Mouse (Mus musculus): ENCODE data around the gene Tbc1d2b.

The Tbc1d2b gene

GRCm38 (mm10) chr9:90173330-90173729 is 97.3 kb downstream of the Tbc1d2b start:
- in situ Hi-C loops (cut with MseI, MboI) = no loop called here

DNA sequence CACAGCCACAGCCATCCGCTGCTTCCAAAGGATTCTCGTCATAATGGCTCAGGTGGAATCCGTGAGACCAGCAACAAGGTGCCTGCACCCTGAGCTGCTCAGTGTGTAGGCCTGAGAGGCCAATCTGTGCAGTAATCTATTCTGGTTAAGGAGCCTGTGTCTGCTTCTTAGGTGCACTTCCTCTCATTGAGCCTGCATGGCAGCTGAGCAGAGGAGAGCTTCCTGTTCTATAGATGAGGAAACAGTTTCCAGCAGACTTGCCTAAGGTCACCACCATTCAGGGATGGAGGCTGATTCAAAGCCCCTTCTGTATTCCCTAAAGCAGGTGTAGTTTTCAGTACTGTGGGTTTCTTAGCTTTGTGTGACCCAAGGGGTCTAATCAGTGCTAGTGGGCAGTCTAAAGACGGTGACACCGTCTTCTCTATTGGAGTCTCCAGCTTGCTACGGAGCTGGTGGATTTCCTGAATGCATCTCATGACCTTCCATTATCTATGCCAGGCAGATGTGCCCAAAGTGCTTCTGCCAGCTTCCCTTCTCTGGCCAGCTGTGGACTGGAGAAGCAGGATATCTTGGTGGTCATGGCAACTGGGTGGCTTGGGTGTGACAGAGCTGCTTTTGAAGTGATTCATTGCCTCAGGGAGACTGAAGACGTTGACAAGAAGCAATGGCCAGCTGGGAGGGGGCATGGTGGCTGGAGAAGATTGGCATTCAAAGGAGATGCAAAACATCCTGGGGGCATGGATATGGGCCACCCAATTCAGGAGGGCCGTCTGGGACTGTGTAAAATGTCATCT is 97.9 kb downstream of the Tbc1d2b start:
- in situ Hi-C loops (cut with MseI, MboI) = no loop called here

GRCm38 (mm10) chr9:90171421-90171820 is 99.2 kb downstream of the Tbc1d2b start:
- in situ Hi-C loops (cut with MseI, MboI) = no loop called here

DNA sequence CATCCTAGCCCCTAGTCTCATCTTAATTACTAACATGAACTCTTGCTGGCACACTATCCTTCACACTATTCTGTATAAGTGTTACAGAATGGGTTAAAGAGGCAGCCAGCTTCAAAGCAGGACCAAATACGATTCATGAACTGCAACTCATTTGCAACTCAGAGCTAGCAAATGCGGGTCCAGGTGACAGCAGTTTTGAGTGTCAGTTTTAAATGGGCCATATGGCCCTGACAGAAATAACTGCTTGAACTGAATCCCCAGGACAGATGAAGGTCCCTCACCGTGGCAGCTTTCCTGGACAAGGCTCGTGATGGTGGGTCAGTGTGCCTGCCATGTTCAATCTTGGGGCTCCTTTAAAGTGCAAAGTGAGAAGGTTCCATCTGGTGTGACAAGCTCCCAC is 100.6 kb downstream of the Tbc1d2b start:
- in situ Hi-C loops (cut with MseI, MboI) = no loop called here

- in situ Hi-C loops (cut with MseI, MboI) = no loop called here
Measured at GRCm38 (mm10) chr9:90166615-90167014, 104.0 kb downstream of the Tbc1d2b start.

- in situ Hi-C loops (cut with MseI, MboI) = no loop called here
Measured at GRCm38 (mm10) chr9:90165590-90165989, 105.0 kb downstream of the Tbc1d2b start.

- in situ Hi-C loops (cut with MseI, MboI) = no loop called here
Measured at GRCm38 (mm10) chr9:90164670-90165453, 105.7 kb downstream of the Tbc1d2b start.

DNA sequence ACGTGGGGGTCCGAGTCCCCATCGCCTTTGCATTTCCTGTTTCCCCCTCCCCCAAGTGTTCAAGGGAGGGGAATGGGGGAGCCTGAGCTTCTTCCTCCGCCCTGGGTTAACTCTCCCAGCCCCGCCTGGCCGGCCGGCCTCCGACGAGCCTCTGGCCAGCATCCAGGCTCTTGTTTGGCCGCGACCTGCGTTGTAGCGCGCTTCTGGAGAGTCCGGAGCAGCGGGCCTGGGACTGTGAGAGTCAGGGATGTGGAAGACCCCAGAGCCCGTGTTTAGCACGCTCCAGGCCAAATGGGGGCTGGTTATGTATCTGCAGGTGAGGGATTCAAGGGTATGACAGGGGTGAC is 106.9 kb downstream of the Tbc1d2b start:
- in situ Hi-C loops (cut with MseI, MboI) = no loop called here

- in situ Hi-C loops (cut with MseI, MboI) = no loop called here
Measured at GRCm38 (mm10) chr9:90162926-90163748, 107.5 kb downstream of the Tbc1d2b start, which contains the start of gene Adamts7. TSS of gene Adamts7 (plus strand) at chr9:90163069.

- in situ Hi-C loops (cut with MseI, MboI) = no loop called here
Measured at GRCm38 (mm10) chr9:90162243-90162925, 108.2 kb downstream of the Tbc1d2b start.

All from mouse trophoblast stem cell (cell line).